Mouse (Mus musculus) regulatory T cell (primary cell): Measurements from ENCODE around the gene Xcl1.

Source experiments
- in situ Hi-C: fragments of 300-600 bp; cut with MboI, MseI; formaldehyde crosslinking; loops from one replicate; pipeline ENCODE4 v1.15.1; 2025; ENCODE audit warnings: high pct_unique_total_duplicates

Gene Xcl1

DNA sequence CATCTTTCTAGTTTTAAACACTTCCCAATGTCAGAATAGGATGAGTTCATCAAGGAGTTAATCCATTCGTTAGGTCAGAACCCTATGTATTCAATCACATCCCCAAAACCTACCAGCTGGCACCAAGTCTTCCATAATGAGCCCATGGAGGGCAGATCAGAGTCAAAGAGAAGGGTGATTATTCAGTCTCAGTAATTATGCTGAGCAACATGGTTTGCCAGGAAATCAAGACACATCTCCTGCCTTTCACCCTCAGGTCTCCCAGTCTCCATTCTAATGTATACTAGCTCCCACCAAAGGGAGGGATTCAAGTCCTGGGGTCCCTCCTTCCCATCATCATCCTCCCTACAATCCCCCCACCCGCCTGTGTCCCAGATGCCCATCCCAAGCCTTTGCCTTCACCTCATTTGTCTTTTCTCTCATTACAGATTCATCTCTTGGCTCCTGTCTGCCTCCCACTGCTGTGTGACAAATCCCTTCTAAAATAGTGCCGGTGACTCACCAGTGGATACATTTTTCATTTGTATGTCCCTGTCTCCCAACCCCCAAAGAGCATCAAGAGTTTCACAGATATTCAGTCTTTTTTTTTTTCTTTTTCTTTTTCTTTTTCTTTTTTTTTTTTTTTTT is 8.7 kb downstream of the Xcl1 start:
- in situ Hi-C loops = no loop called here

GRCm38 (mm10) chr1:164905047-164905446 is 30.3 kb downstream of the Xcl1 start:
- in situ Hi-C loops = no loop called here

- in situ Hi-C loops = no loop called here
Observed at GRCm38 (mm10) chr1:164900696-164901095, 34.6 kb downstream of the Xcl1 start.

DNA sequence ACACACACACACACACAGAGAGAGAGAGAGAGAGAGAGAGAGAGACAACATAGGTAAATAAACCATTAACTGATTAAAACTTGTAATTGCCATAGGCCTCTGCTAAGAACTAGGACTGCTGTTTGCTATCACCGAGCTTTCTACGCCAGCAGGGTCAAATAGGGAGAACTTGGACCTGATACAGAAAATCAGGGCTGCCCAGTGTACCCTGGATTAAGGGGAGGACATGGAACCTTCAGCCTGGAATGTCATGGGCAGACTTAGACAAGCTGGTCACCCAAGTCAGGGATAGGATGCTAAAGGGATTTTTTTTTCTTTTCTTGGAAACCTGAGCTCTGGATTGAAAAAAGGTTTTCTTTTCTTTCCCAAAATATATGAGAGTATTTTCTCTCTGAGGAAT is 35.1 kb downstream of the Xcl1 start:
- in situ Hi-C loops = no loop called here

GRCm38 (mm10) chr1:164899506-164899905 is 35.8 kb downstream of the Xcl1 start:
- in situ Hi-C loops = loop anchor here (5.0 kb wide), 1 partner anchor 447 kb away; no protein-coding TSS in a partner anchor

DNA sequence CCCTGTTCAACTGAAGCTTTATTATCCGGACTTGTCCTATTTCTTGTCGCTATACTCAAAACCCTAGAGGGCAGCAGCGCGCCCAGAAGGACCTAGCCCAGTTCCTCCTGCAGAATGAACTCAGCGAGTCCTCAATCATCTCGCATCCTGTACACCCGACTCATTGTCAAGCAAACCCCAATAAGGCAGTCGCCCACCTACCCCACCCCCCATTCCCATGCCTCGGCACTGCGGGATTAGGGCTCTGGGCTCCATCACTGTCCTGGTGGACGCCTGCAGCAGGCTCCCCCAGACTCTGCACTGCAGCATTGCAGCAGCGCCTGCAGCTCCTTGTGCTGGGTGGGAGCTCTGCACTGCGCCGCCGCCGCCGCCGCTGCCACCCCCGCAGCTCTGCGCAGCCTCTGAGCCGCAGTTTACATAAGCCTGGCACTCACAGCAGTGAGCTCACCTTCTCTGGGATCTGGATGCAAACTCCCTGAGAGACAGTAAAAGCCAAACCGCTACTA is 36.4 kb downstream of the Xcl1 start:
- in situ Hi-C loops = loop anchor here (5.0 kb wide), 1 partner anchor 447 kb away; no protein-coding TSS in a partner anchor

DNA sequence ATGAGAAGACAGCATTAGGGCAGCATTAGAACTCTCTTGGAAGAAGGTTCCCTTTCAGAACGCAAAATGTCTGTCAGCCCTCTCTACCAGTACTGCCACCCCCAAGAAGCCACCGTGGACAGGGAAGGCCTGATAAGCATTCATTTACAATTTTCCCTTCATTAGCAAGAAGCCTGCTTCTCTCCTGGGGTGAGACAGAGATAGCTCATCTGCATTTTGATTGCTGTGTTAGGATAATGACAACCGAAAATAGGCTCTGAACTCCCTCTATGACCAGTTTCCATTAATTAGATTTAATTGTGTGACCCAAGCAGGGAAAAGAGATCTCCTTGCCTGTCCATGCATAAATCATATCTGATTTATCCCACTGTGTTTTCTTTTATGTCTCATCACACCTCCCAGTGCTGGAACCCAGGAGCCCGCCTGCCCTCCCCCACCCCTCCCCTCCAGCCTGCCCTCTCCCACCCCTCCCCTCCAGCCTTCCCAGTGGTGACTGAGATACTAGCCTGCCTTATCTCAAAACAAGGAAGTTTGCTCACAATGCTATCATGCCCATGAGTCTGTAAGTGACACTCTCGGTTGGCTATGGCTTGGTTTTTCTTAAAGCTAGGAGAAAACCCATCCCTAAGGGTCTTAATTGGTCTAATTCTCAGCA is 38.0 kb downstream of the Xcl1 start:
- in situ Hi-C loops = loop anchor here (5.0 kb wide), 1 partner anchor 445 kb away; no protein-coding TSS in a partner anchor

GRCm38 (mm10) chr1:164896211-164897145 is 38.8 kb downstream of the Xcl1 start:
- in situ Hi-C loops = loop anchor here (5.0 kb wide), 1 partner anchor 444 kb away; no protein-coding TSS in a partner anchor

- in situ Hi-C loops = loop anchor here (5.0 kb wide), 1 partner anchor 444 kb away; no protein-coding TSS in a partner anchor
Observed at GRCm38 (mm10) chr1:164895806-164896205, 39.5 kb downstream of the Xcl1 start.

DNA sequence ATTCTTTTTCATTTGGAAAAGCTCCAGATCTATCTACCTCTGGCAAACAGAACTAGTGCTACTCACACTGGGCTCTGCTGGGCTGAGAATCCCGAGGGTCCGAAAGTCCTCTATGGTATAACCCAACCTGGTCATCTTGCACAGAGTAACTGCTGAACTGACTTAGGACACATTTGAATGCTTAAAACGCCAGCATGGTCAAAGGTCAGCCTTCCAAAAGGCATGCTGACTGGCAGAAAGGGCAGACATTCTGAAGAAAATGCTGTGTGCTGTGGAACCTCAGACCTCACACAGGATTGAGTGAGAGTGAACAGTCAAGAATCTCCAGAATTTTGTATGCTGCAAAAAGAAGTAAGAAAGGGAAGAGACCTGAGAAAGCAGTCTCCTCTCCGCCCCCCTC is 45.0 kb downstream of the Xcl1 start:
- in situ Hi-C loops = no loop called here

DNA sequence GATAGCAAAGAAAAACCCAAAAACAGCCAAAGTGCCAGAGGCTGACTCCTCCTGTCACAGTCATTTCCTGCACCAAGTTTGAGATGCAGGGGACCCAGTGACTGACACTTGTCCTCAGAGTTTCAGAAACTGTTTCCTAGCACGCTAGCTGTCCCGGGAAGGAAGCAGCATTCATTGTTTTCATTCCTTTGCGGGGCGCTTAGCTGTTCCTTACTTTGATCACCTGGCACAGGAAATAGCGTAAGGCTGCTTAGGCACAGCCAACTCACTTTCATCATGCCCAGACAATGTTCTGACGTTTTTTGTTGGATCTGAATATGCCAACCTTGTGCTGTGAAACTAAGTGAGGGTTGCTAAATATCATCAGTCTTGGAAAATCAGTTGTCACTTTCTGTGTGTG is 46.8 kb downstream of the Xcl1 start:
- in situ Hi-C loops = loop anchor here (5.0 kb wide), 1 partner anchor 69 kb away; no protein-coding TSS in a partner anchor

DNA sequence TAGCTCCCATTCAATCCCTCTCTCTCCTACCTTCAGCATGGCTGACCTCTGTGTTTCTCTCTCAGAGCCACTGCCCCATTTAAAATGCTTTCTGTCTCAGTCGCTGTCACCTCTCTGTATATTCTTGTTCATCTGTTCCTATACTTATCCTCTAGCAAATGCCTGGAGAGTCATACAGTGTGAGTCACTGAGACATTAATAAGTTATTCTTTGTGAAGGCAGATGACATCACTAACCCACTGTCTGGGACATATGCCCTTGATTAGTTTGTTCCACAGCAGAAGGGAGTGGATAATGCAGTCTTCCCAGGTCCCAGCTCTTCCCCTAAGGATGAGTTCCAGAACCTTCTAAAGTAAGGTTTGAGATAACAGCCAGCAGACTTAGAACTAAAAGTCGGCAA is 47.6 kb downstream of the Xcl1 start:
- in situ Hi-C loops = loop anchor here (5.0 kb wide), 1 partner anchor 70 kb away; no protein-coding TSS in a partner anchor

DNA sequence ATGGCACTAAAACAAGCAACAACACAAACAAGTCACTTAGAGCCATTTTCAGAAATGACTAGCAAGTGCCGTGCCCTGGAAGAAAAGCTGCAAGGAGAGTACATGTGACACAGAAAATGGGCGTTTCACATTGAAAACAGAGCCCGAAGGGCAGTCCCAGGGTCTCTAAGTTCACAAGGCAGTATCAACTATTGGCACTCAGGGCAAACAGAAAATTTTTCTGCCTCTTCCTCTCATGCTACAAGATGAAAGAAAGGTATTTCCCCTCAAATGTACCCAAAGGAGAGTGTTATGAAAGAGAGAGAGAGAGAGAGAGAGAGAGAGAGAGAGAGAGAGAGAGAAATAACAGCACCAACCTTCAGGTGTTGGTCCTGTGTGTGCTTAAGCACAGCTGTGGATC is 53.4 kb downstream of the Xcl1 start:
- in situ Hi-C loops = loop anchor here (5.0 kb wide), 1 partner anchor 65 kb away; no protein-coding TSS in a partner anchor
